Mouse (Mus musculus): ENCODE results near the gene Mpz. TPM values are rescaled to one million over a fixed set of nuclear protein-coding genes. Genes with fewer than 3 reads are reported as not detected.
A peak's percentile ranks its signal among the peaks of the same experiment; 100 is the strongest.

Gene Mpz
- polyA plus RNA-seq, 1 experiment from 2014 or later, result 25.7 TPM

DNA sequence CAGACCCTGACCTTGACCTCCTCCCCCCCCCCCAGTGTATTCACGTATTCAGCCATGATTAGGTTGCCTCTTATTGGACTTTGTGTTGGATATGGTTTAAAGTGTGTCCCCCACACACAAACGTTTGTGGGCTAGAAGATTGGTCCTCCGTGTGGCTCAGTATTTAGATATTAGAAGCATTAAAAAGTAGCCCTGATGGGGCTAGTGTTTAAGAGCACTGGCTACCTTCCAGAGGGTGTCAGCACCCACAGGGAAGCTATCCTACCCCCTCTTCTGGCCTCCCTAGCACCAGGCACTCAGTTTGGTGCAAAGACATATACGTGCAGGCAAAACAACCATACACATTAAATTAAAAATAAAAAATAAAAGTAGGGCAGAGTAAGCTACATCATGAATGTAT is 37.5 kb upstream of the Mpz start:
- H3K4me1 ChIP-seq (replicated peaks), result peaks cover 30% of the 10 kb centered on the region

DNA sequence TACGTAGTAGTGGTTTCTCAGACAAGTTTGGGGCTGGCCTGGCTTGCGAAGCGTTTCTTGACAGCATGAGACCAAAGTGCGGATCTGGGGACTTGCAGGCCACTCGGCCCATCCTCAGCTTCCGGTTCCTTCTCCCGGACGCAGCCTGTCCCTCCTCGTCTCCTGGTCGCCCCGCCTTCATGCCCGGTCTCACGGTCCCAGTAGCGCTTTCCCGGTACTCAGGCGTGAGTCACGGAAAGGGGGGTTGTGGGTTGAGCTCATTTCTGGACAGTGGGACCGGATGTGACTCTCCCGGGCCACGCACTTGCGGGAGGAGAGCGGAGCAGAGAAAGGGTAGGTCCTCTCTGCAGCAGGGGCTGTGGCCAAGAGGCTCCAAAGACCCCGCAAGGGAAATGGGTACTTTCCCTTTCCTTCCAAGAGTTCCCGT is 36.6 kb upstream of the Mpz start, which contains the start of gene Cfap126:
TSS of gene Cfap126 (plus strand) at position 46 of the 427 bp plus-strand sequence.
- peaks cover 30% of the 10 kb centered on the region for H3K4me1 ChIP-seq (replicated peaks)
- under 1% methylated on average over 24 of the region's 24 CpGs for WGBS
- H3K4me2 ChIP-seq, result peak within 1 kb of the TSS; percentile 73
- H3K27me3 ChIP-seq, result no peaks in the 10 kb centered on the region
- ATAC-seq (ENCODE audit: low read depth), result no peak
- no peaks in the 10 kb centered on the region for H3K9me3 ChIP-seq
- no peaks in the 10 kb centered on the region for H3K36me3 ChIP-seq
- H3K9ac ChIP-seq, result peak within 1 kb of the TSS; percentile 74
- H3K4me3 ChIP-seq, result peak within 1 kb of the TSS; percentile 49
- H3K27ac ChIP-seq (replicated peaks), result peak within 1 kb of the TSS; percentile 76

More for the DNA sequence above, 37.5 kb upstream of the Mpz start:
- no peak overlapping the region for H3K4me3 ChIP-seq
- H3K27ac ChIP-seq (replicated peaks), result no peak overlapping the region
- no peaks in the 10 kb centered on the region for H3K9me3 ChIP-seq
- 82% methylated on average over 4 of the region's 4 CpGs for WGBS
- H3K27me3 ChIP-seq, result no peaks in the 10 kb centered on the region
- H3K9ac ChIP-seq, result no peak overlapping the region
- H3K4me2 ChIP-seq, result no peak overlapping the region
- ATAC-seq (ENCODE audit: low read depth), result no peak
- H3K36me3 ChIP-seq, result no peaks in the 10 kb centered on the region

DNA sequence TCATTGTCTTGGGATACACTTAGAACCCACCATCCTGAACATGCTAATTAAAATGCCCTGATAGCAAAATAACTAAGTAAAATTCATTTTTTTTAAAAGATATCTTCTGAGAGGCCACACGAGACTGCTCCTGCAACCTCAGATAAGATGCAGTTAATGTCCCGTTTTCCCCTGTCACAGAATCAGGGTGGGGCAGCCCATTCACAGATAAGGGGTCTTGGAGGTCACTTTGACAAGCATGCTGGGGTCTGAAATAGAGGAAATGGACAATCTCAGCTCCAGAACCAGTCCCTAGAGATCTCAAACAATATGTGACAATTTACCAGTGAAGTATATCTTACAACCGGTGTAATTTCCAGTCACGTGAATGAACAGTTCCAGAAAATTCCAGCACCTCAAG is 34.2 kb upstream of the Mpz start:
- peaks cover 18% of the 10 kb centered on the region for H3K4me1 ChIP-seq (replicated peaks)
- H3K4me2 ChIP-seq, result no peak overlapping the region
- no peak overlapping the region for H3K27ac ChIP-seq (replicated peaks)
- no peak overlapping the region for H3K4me3 ChIP-seq
- no peak for ATAC-seq (ENCODE audit: low read depth)
- WGBS, result 76% methylated on average over 4 of the region's 4 CpGs
- H3K36me3 ChIP-seq, result no peaks in the 10 kb centered on the region
- no peak overlapping the region for H3K9ac ChIP-seq
- no peaks in the 10 kb centered on the region for H3K9me3 ChIP-seq
- no peaks in the 10 kb centered on the region for H3K27me3 ChIP-seq

DNA sequence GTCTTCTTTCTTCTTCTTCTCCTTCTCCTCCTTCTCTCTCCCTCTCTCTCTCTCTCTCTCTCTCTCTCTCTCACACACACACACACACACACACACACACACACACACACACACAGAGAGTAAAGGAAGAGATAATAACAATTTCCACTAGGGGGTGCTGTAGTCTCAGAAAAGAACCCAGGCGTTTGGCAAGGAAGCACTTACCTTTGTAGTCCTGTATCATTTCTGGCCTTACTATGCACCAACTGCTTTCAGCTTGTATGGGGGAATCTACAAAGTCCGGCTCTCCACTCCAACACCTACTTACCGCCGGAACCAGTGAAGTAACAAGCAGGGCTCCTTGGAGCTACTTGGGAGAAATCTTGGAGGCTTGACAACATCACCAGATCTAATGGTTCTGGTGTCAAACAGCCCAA is 32.2 kb upstream of the Mpz start:
- no peaks in the 10 kb centered on the region for H3K9me3 ChIP-seq
- H3K9ac ChIP-seq, result no peak overlapping the region
- H3K4me1 ChIP-seq (replicated peaks), result peaks cover 19% of the 10 kb centered on the region
- no peak overlapping the region for H3K4me2 ChIP-seq
- peak; percentile 47; the same call in 1 of the 2 replicates for ATAC-seq (ENCODE audit: low read depth)
- H3K36me3 ChIP-seq, result no peaks in the 10 kb centered on the region
- H3K27me3 ChIP-seq, result no peaks in the 10 kb centered on the region
- no peak overlapping the region for H3K4me3 ChIP-seq
- no peak overlapping the region for H3K27ac ChIP-seq (replicated peaks)
- 13% methylated on average over 4 of the region's 4 CpGs for WGBS

DNA sequence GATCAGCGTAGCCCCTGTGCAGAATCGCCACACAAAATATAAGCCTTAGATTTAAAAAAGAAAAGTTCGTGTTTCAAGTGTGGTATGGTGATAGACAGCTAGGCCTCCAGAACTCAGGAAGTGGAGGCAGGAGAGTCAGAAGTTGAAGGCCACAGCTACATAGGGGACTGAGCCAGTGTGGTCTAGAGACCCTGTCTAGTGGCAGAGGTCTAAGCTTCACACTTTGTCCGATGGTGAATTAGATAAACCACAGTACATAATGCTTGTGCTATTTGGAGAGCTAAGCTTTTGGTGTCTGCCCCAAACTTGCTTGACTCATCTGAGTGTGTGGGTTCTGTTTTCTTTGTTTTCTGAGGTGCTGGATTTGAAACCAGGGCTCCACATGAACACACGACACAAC is 31.5 kb upstream of the Mpz start:
- no peak overlapping the region for H3K4me3 ChIP-seq
- no peaks in the 10 kb centered on the region for H3K9me3 ChIP-seq
- WGBS, result 91% methylated on average over 5 of the region's 5 CpGs
- no peak overlapping the region for H3K9ac ChIP-seq
- no peak overlapping the region for H3K27ac ChIP-seq (replicated peaks)
- no peaks in the 10 kb centered on the region for H3K36me3 ChIP-seq
- peaks cover 12% of the 10 kb centered on the region; the same call in 1 of the 2 replicates for H3K4me1 ChIP-seq (replicated peaks)
- no peak overlapping the region for H3K4me2 ChIP-seq
- ATAC-seq (ENCODE audit: low read depth), result no peak
- no peaks in the 10 kb centered on the region for H3K27me3 ChIP-seq

DNA sequence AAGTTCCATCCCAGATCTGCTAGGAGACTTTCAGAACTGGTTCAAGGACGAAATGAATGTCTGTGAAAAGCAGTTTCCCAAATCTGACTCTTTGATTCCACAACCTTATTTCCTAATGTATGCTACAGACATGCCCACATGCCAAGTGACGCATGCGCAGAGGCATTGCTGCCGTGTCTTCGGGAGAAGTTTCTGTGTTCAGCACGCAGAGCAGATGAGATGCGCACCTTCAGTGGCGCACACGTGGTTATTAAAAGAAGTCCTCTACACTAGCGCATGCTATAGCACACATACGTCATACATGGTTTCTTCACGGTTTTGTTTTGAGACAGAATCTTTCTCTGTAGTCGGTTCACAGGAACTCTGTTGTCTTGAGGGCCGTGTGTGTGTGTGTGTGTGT is 31.1 kb upstream of the Mpz start:
- no peak overlapping the region for H3K4me3 ChIP-seq
- 88% methylated on average over 14 of the region's 14 CpGs for WGBS
- H3K9ac ChIP-seq, result no peak overlapping the region
- H3K9me3 ChIP-seq, result no peaks in the 10 kb centered on the region
- no peak overlapping the region for H3K4me2 ChIP-seq
- H3K4me1 ChIP-seq (replicated peaks), result peaks cover 9% of the 10 kb centered on the region; the same call in 1 of the 2 replicates
- no peaks in the 10 kb centered on the region for H3K36me3 ChIP-seq
- no peaks in the 10 kb centered on the region for H3K27me3 ChIP-seq
- no peak overlapping the region for H3K27ac ChIP-seq (replicated peaks)
- no peak for ATAC-seq (ENCODE audit: low read depth)

DNA sequence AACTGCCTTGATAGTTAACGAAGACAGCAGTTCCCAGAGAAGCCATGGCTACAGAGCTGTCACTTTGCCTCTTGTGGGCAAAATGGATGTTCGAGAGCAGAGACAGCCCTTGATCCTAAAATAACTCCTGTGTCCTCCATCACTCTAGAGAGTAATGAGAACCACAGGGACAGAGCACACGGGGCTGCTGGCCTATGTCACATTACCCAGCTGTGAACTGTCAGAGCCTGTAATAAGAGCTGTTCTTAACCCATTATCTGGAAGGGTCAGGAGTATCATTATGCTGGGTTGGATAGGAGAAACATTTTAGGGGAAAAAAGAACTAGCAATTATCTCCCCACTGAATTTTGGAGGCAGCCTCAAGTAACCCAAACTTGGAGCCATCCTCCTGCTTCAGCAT is 29.6 kb upstream of the Mpz start:
- H3K27me3 ChIP-seq, result no peaks in the 10 kb centered on the region
- no peaks in the 10 kb centered on the region for H3K9me3 ChIP-seq
- no peak overlapping the region for H3K4me3 ChIP-seq
- WGBS, result 60% methylated on average over 3 of the region's 3 CpGs
- peak overlapping the region; percentile 26; the same call in 1 of the 2 replicates for H3K9ac ChIP-seq
- H3K27ac ChIP-seq (replicated peaks), result no peak overlapping the region
- no peak overlapping the region for H3K4me2 ChIP-seq
- ATAC-seq (ENCODE audit: low read depth), result no peak
- no peaks in the 10 kb centered on the region for H3K36me3 ChIP-seq
- peaks cover 9% of the 10 kb centered on the region; the same call in 1 of the 2 replicates for H3K4me1 ChIP-seq (replicated peaks)

DNA sequence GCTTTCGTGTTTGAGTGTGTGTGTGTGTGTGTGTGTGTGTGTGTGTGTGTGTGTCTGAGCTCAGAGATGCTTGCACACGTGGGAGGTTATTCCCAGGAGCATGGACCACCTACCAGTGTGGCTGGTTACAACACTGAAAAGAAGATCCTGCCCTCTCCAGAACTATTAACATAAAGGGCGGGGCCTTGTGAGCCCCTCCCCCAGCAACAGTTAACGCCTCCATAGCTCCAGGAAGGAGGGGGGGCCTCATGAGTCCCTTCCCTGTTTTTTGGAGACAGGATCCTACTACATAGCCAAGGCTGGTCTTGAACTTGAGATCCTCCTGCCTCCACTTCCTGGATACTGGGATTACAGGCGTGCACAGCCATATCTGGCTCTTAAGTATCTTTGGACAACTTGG is 28.7 kb upstream of the Mpz start:
- Histone ChIP-seq H3K4me1 (replicated peaks) (peaks cover 9% of the 10 kb centered on the region; the same call in 1 of the 2 replicates), H3K4me2 (no peak overlapping the region), H3K27ac (replicated peaks) (no peak overlapping the region), H3K27me3 (no peaks in the 10 kb centered on the region), H3K9me3 (no peaks in the 10 kb centered on the region), H3K9ac (no peak overlapping the region), H3K4me3 (no peak overlapping the region), H3K36me3 (no peaks in the 10 kb centered on the region)
- ATAC-seq (ENCODE audit: low read depth), result no peak
- WGBS, result 54% methylated on average over 5 of the region's 5 CpGs

DNA sequence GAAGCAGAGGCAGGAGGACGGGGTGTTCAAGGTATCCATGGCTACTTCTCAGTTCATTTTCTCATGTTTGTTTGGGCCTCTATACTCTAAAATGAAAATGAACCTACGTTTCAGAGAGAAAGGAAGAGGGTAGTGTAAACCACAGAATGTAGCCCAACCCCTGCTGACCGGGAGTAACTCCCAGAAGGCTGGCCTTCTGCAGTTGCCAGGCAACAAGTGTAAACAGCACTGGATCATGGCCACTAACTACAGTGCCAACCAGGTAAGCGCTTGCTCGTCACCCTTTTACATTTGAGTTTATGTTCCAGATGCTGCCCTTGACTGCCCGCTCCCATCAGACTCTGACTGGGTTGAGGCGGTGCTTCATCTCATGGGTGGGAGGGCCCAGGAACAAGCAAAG is 27.6 kb upstream of the Mpz start:
- Histone ChIP-seq H3K4me2 (peak overlapping the region; percentile 13; the same call in 1 of the 2 replicates), H3K9me3 (no peaks in the 10 kb centered on the region), H3K9ac (no peak overlapping the region), H3K27ac (replicated peaks) (no peak overlapping the region; the same call in 1 of the 2 replicates), H3K4me3 (no peak overlapping the region), H3K36me3 (peaks cover 3% of the 10 kb centered on the region), H3K27me3 (no peaks in the 10 kb centered on the region), H3K4me1 (replicated peaks) (peaks cover 9% of the 10 kb centered on the region; the same call in 1 of the 2 replicates)
- ATAC-seq (ENCODE audit: low read depth), result no peak
- 35% methylated on average over 7 of the region's 7 CpGs for WGBS

DNA sequence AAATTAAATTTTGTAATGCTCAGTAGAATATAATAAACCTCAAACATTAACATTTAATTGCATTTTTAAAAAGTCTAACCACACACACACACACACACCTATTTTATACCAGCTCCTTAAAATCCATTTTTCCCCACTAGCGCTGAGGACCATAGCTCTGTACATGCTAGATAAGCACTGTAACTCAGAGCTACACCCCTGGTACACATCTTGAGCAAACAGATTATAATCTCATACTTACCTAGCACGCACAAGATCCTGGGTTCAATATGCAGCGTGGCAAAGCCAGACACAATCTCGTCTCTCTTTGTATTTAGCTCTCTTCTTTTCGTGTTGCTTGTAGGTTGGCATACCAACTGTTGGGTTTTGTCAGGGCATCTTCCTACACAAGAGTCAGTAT is 26.1 kb upstream of the Mpz start:
- Histone ChIP-seq H3K27ac (replicated peaks) (no peak overlapping the region), H3K4me2 (no peak overlapping the region), H3K4me3 (no peak overlapping the region), H3K36me3 (peaks cover 17% of the 10 kb centered on the region), H3K27me3 (no peaks in the 10 kb centered on the region), H3K9me3 (no peaks in the 10 kb centered on the region), H3K4me1 (replicated peaks) (peaks cover 9% of the 10 kb centered on the region; the same call in 1 of the 2 replicates), H3K9ac (no peak overlapping the region)
- 91% methylated on average over 5 of the region's 5 CpGs for WGBS
- no peak for ATAC-seq (ENCODE audit: low read depth)

DNA sequence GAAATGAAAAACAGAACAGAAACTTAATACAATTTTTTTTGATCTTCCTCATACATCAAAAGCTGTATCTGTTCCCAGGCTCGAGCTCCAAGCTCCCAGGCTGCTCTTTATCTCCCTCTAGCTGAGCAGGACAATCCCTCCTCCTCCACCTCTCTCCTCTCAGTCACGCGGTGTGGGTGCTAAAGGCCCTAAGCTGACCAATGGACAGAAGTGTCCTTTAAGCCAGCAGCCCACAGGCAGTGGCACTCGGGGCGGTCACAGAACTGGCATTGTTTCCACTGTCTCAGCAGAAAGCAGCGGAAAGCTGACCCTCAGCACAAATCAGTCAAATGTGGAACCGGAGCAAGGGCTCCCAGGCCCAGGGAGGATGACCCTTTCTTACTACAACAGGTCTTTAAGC is 21.3 kb upstream of the Mpz start:
- no peaks in the 10 kb centered on the region for H3K9me3 ChIP-seq
- no peaks in the 10 kb centered on the region for H3K4me1 ChIP-seq (replicated peaks)
- H3K27me3 ChIP-seq, result no peaks in the 10 kb centered on the region
- H3K9ac ChIP-seq, result no peak overlapping the region
- peak; percentile 36; the same call in 1 of the 2 replicates for ATAC-seq (ENCODE audit: low read depth)
- 70% methylated on average over 7 of the region's 7 CpGs for WGBS
- H3K4me2 ChIP-seq, result no peak overlapping the region
- peaks cover 62% of the 10 kb centered on the region for H3K36me3 ChIP-seq
- no peak overlapping the region for H3K4me3 ChIP-seq
- H3K27ac ChIP-seq (replicated peaks), result no peak overlapping the region

DNA sequence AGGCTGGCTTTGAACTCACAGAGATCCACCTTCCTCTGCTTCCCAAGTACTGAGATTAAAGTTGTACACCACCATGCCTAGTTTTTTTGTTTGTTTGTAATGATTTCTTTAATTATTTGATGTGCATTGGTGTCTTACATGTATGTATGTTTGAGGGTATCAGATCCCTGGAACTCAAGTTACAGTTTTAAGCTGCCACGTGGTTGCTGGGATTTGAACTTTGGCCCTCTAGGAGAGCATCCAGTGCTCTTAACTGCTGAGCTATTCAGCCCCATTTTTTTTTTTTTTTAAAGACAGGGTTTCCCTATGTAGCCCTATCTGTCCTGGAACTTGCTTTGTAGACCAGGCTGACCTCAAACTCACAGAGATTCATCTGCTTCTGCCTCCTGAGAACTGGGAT is 19.5 kb upstream of the Mpz start:
- 91% methylated on average over 1 of the region's 1 CpGs for WGBS
- H3K4me2 ChIP-seq, result no peak overlapping the region
- no peak overlapping the region for H3K4me3 ChIP-seq
- peaks cover 79% of the 10 kb centered on the region for H3K36me3 ChIP-seq
- no peak overlapping the region for H3K9ac ChIP-seq
- ATAC-seq (ENCODE audit: low read depth), result no peak
- H3K4me1 ChIP-seq (replicated peaks), result no peaks in the 10 kb centered on the region
- no peaks in the 10 kb centered on the region for H3K27me3 ChIP-seq
- H3K9me3 ChIP-seq, result no peaks in the 10 kb centered on the region
- no peak overlapping the region for H3K27ac ChIP-seq (replicated peaks)

DNA sequence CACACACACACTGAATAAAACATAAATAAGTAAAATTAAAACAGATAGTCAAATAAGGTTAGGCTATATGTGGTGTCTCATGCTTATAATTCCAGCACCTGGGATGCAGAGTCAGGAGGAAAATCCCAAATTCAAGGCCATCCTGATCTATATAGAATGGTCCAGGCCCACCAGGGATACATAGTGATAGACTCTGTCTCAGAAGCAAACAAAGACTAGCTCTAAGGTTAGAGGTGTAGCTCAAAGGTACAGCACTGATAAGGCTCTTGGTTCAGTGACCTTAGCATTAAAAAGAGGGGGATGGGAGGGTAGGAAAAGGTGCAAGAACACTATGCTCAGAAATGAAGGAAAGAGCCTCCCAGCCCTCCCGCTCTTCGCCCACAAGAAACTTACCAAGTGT is 14.9 kb upstream of the Mpz start:
- Histone ChIP-seq H3K27ac (replicated peaks) (no peak overlapping the region), H3K27me3 (no peaks in the 10 kb centered on the region), H3K4me2 (no peak overlapping the region), H3K9me3 (no peaks in the 10 kb centered on the region), H3K9ac (no peak overlapping the region), H3K4me1 (replicated peaks) (no peaks in the 10 kb centered on the region), H3K4me3 (no peak overlapping the region), H3K36me3 (peaks cover 89% of the 10 kb centered on the region)
- ATAC-seq (ENCODE audit: low read depth), result no peak
- 94% methylated on average over 2 of the region's 2 CpGs for WGBS
